Mouse (Mus musculus): ENCODE results near the gene Olfr229. TPM values are rescaled to one million over a fixed set of nuclear protein-coding genes. Genes with fewer than 3 reads are reported as not detected.

Gene Olfr229
- polyA plus RNA-seq (2012; rRNA removed; ENCODE audit: low replicate concordance): not detected in 2 replicates

DNA sequence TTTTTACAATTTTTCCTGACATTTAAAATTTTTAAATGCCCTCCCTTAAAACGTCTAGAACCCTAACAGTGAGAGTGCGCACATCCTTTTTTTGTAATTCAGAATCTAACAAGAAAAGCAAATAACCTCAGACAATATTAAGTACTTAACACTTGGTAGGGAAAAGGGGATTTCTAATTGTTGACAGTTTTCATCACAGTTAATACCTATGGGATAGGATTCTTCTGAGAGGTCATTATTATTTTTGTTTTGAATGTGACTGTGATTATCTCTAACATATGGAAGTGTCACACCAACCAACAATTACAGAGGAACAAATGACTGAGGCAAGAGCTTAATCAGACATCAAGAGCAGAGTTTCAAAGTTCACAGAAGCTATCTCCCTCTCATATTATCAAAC, at the start of gene Olfr229:
Gene Olfr229 (plus strand): TSS at position 301 of the 400 bp plus-strand sequence.

DNA sequence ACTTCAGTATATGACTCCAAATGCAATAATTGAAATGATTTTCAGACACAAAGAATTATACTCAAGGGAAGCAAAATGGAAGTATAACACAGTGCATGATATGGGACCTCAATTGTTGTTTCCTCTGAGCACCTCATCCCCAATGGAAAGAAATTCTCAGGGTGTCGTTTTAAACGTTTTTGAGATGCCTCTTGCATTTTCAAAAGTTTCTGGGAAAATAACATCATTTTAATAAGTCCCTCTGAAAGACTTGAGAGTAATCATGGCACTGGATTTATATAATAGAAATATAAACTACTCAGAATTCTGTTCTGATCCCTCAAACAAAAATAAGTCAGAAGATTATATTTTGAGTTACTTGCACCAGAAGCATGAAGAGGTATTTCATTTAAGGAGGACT, 41.0 kb upstream of the Olfr229 start, which contains the start of gene Olfr972:
Gene Olfr972 (plus strand): TSS at position 301 of the 400 bp plus-strand sequence.

DNA sequence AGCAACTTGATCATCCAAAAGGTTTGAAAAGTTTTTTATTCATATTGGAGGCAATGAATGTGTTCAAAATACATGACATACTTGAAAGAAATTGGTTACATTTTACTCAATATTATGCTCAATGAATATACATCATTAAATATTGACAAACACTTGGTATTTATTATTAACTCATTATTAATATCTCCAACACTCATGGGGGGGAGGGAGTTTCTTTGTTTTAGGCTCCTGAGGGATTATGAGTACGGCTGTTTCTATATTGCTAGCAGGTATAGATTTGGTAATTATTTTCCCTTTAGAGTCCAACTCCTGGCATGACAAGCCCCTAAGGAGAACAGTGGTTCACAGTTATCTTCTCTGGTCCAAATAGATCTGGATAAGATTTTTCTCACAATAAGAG, 30.1 kb downstream of the Olfr229 start, which contains the start of gene Olfr974:
Gene Olfr974 (plus strand): TSS at position 301 of the 400 bp plus-strand sequence.

DNA sequence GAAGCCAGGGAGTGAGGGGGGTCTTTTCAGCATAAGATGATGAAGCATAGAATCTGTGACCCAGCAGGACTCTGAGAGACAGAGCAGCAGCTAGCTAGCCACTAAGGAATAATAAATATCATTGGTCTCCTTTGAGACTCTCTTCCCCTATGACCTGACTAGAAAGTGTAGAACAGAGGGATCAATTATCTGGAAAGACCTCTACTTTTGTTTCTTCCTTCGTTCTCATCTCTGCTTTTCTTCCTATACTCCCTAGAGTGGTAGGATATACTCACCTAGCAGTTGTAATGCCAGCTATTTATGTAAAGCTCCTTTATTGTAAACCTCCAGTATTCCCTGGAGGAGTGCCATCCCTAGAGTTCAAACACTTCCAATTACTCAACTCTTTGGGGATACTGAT, 44.8 kb downstream of the Olfr229 start, which contains the start of gene Olfr975:
Gene Olfr975 (minus strand): TSS at position 101 of the 400 bp plus-strand sequence.

DNA sequence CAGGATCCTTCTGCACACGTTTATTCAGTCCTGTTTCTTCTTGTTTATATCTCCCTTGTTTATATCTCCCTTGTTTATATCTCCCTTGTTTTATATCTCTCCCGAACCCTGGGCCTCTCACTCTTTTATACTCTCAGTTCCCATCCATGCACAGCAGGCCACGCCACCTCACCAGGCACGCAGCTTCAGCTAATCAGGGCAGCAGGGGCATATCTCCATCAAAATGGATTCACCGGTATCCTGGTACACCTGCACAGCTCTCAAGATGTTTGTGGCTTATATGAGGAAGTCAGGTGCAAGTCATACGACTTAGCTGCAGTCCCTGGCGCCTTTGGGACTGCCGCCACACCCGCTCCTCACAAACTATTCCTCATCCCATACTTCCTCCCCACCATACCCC, 53.9 kb downstream of the Olfr229 start, which contains the start of gene Olfr976:
Gene Olfr976 (minus strand): TSS at position 101 of the 400 bp plus-strand sequence.

Other genes starting within 250 kb of the Olfr229 start
- not detected in 2 replicates for gene Olfr963, start 240.1 kb upstream of the Olfr229 start, polyA plus RNA-seq (2012; rRNA removed; ENCODE audit: low replicate concordance)
- gene Olfr149, start 200.2 kb upstream of the Olfr229 start, polyA plus RNA-seq (2012; rRNA removed; ENCODE audit: low replicate concordance): not detected in 2 replicates
- gene Olfr965, start 196.0 kb upstream of the Olfr229 start, polyA plus RNA-seq (2012; rRNA removed; ENCODE audit: low replicate concordance): not detected in 2 replicates
- not detected in 2 replicates for gene Olfr150, start 176.4 kb upstream of the Olfr229 start, polyA plus RNA-seq (2012; rRNA removed; ENCODE audit: low replicate concordance)
- gene Olfr967, start 161.1 kb upstream of the Olfr229 start, polyA plus RNA-seq (2012; rRNA removed; ENCODE audit: low replicate concordance): not detected in 2 replicates
- gene Olfr968, start 124.1 kb upstream of the Olfr229 start, polyA plus RNA-seq (2012; rRNA removed; ENCODE audit: low replicate concordance): not detected in 2 replicates
- gene Olfr969, start 116.4 kb upstream of the Olfr229 start, polyA plus RNA-seq (2012; rRNA removed; ENCODE audit: low replicate concordance): not detected in 2 replicates
- not detected in 2 replicates for gene Olfr970, start 98.5 kb upstream of the Olfr229 start, polyA plus RNA-seq (2012; rRNA removed; ENCODE audit: low replicate concordance)
- gene Olfr971, start 70.5 kb upstream of the Olfr229 start, polyA plus RNA-seq (2012; rRNA removed; ENCODE audit: low replicate concordance): not detected in 2 replicates
- not detected in 2 replicates for gene Olfr972, start 40.9 kb upstream of the Olfr229 start, polyA plus RNA-seq (2012; rRNA removed; ENCODE audit: low replicate concordance)
- not detected in 2 replicates for gene Olfr974, start 30.2 kb downstream of the Olfr229 start, polyA plus RNA-seq (2012; rRNA removed; ENCODE audit: low replicate concordance)
- not detected in 2 replicates for gene Olfr975, start 44.7 kb downstream of the Olfr229 start, polyA plus RNA-seq (2012; rRNA removed; ENCODE audit: low replicate concordance)
- not detected in 2 replicates for gene Olfr976, start 53.8 kb downstream of the Olfr229 start, polyA plus RNA-seq (2012; rRNA removed; ENCODE audit: low replicate concordance)
- not detected in 2 replicates for gene Olfr978, start 84.8 kb downstream of the Olfr229 start, polyA plus RNA-seq (2012; rRNA removed; ENCODE audit: low replicate concordance)
- not detected in 2 replicates for gene Olfr979, start 96.1 kb downstream of the Olfr229 start, polyA plus RNA-seq (2012; rRNA removed; ENCODE audit: low replicate concordance)
- not detected in 2 replicates for gene Olfr980, start 102.2 kb downstream of the Olfr229 start, polyA plus RNA-seq (2012; rRNA removed; ENCODE audit: low replicate concordance)
- gene Olfr981, start 114.1 kb downstream of the Olfr229 start, polyA plus RNA-seq (2012; rRNA removed; ENCODE audit: low replicate concordance): not detected in 2 replicates
- not detected in 2 replicates for gene Olfr982, start 166.5 kb downstream of the Olfr229 start, polyA plus RNA-seq (2012; rRNA removed; ENCODE audit: low replicate concordance)
- not detected in 2 replicates for gene Olfr983, start 186.3 kb downstream of the Olfr229 start, polyA plus RNA-seq (2012; rRNA removed; ENCODE audit: low replicate concordance)
- gene Olfr984, start 206.9 kb downstream of the Olfr229 start, polyA plus RNA-seq (2012; rRNA removed; ENCODE audit: low replicate concordance): not detected in 2 replicates
- gene Olfr985, start 222.8 kb downstream of the Olfr229 start, polyA plus RNA-seq (2012; rRNA removed; ENCODE audit: low replicate concordance): not detected in 2 replicates
- gene Tmem225, start 240.8 kb downstream of the Olfr229 start, polyA plus RNA-seq (2012; rRNA removed; ENCODE audit: low replicate concordance): not detected in 2 replicates